Mouse (Mus musculus) hindbrain, embryonic 14.5 days (tissue): ENCODE results near the gene Chst10. TPM values are rescaled to one million over a fixed set of nuclear protein-coding genes. Genes with fewer than 3 reads are reported as not detected.

ENCODE experiments used
- ATAC-seq: fragments of 200-750 bp; cut with Nextera tagmentation; 2 replicates; pipeline ENCODE4 v1.8.0; 2017; ENCODE audit warnings: moderate number of reproducible peaks, mild to moderate bottlenecking, moderate TSS enrichment, moderate library complexity; ENCODE audit not compliant: low FRiP score
- DNase-seq: peaks from one replicate; pipeline ENCODE4 v3.0.0-alpha.2; 2015; ENCODE audit warnings: low spot score
- H3K27ac ChIP-seq: fragments of 300-500 bp; sonication (generic); 2 replicates; pipeline ENCODE4 v1.5.1; 2014; ENCODE audit warnings: mild to moderate bottlenecking, moderate library complexity
- H3K27me3 ChIP-seq: fragments of 300-500 bp; sonication (generic); 2 replicates; pipeline ENCODE4 v1.6.1; 2014; ENCODE audit warnings: mild to moderate bottlenecking, low read length, mixed read lengths; ENCODE audit not compliant: control insufficient read depth, insufficient read depth
- H3K36me3 ChIP-seq: fragments of 300-500 bp; sonication (generic); replicated peaks from 2 replicates; pipeline ENCODE4 v1.6.1; 2014; ENCODE audit not compliant: control insufficient read depth, insufficient read depth
- H3K4me1 ChIP-seq: fragments of 300-500 bp; sonication (generic); replicated peaks from 2 replicates; pipeline ENCODE4 v1.6.1; 2014; ENCODE audit warnings: antibody characterized with exemption, low read length, mixed read lengths; ENCODE audit not compliant: control insufficient read depth, insufficient read depth
- H3K4me2 ChIP-seq: fragments of 300-500 bp; sonication (generic); replicated peaks from 2 replicates; pipeline ENCODE4 v1.6.1; 2014; ENCODE audit warnings: mild to moderate bottlenecking, moderate library complexity
- H3K4me3 ChIP-seq: fragments of 300-500 bp; sonication (generic); replicated peaks from 2 replicates; pipeline ENCODE4 v1.5.1; 2014; ENCODE audit warnings: mild to moderate bottlenecking, low read length
- H3K9ac ChIP-seq: fragments of 300-500 bp; sonication (generic); 2 replicates; pipeline ENCODE4 v1.6.1; 2014
- H3K9me3 ChIP-seq: fragments of 300-500 bp; sonication (generic); 2 replicates; pipeline ENCODE4 v1.6.1; 2016; ENCODE audit warnings: low read length; ENCODE audit not compliant: control insufficient read depth
- WGBS: fragments of 180-500 bp; shearing (Covaris S2); extraction: QIAGEN DNeasy Blood & Tissue Kit; methylation state at CpG from one replicate; pipeline ENCODE4 v1.1.7; 2014; 5-methylcytosine and 5-hydroxymethylcytosine counted together
- polyA plus RNA-seq: library from polyadenylated mRNA; unstranded; fragments of >200 nt; fragmentation: Nextera tagmentation; extraction: Ambion mirVana; gene quantifications from 2 replicates; pipeline ENCODE4 v1.2.1, GENCODE M21; 2014

The Chst10 gene
- polyA plus RNA-seq, 1 experiment from 2014 or later: 63.1 TPM

GRCm38 (mm10) chr1:38835568-38836476 is 62.1 kb downstream of the Chst10 start:
- DNase-seq: peak; percentile 44
- Histone ChIP-seq H3K4me2 (peak overlapping the region; percentile 97), H3K9ac (peak overlapping the region; percentile 95), H3K9me3 (no peaks in the 10 kb centered on the region), H3K27me3 (0 out of 2 replicates have a peak, but pooled peaks cover 5% of the 10 kb centered on the region), H3K36me3 (peaks cover 9% of the 10 kb centered on the region), H3K27ac (peak overlapping the region; percentile 98), H3K4me3 (peak overlapping the region; percentile 84), H3K4me1 (peaks cover 10% of the 10 kb centered on the region; the same call in 1 of the 2 replicates)
- WGBS: 1% methylated on average over 83 of the region's 103 CpGs
- peak; percentile 70 for ATAC-seq

DNA sequence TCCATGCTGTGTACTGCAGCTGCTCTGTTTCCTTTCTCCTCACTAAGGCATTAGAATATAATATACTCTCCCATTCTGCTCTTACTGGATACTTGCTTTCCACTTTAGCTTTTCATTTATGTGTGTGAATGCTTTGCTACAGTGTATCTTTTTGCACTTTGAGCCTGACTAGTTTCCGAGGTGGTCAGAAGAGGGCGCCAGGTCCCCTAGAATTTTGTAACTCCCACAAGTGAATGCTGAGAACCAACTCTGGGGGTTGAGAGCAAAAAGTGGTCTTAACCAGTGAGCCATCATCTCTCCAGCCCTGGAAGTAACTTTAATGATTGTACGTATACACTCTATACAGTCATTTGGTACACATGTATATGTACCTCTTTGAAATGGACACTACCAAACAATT is 63.1 kb downstream of the Chst10 start:
- 0 out of 2 replicates have a peak, but pooled peaks cover 5% of the 10 kb centered on the region for H3K27me3 ChIP-seq
- H3K9ac ChIP-seq: peak overlapping the region; percentile 95; the same call in 1 of the 2 replicates

GRCm38 (mm10) chr1:38824926-38825325 is 73.0 kb downstream of the Chst10 start:
- Histone ChIP-seq H3K27me3 (no peaks in the 10 kb centered on the region), H3K27ac (no peak overlapping the region), H3K4me3 (no peak overlapping the region), H3K4me1 (peaks cover 8% of the 10 kb centered on the region; the same call in 1 of the 2 replicates), H3K36me3 (peaks cover 21% of the 10 kb centered on the region), H3K9ac (no peak overlapping the region), H3K9me3 (no peaks in the 10 kb centered on the region), H3K4me2 (no peak overlapping the region)
- no peak; the same call in 1 of the 2 replicates for ATAC-seq
- no peak for DNase-seq
- 79% methylated on average over 2 of the region's 2 CpGs for WGBS

More for the DNA sequence above, 63.1 kb downstream of the Chst10 start:
- Histone ChIP-seq H3K4me1 (peaks cover 10% of the 10 kb centered on the region; the same call in 1 of the 2 replicates), H3K4me2 (peak overlapping the region; percentile 97), H3K9me3 (no peaks in the 10 kb centered on the region), H3K27ac (no peak overlapping the region), H3K4me3 (peak overlapping the region; percentile 84), H3K36me3 (peaks cover 9% of the 10 kb centered on the region)
- no peak for ATAC-seq
- peak; percentile 55 for DNase-seq
- WGBS: 28% methylated on average over 3 of the region's 3 CpGs

GRCm38 (mm10) chr1:38823851-38824250 is 74.1 kb downstream of the Chst10 start:
- Histone ChIP-seq H3K9ac (no peak overlapping the region), H3K36me3 (peaks cover 20% of the 10 kb centered on the region), H3K27me3 (no peaks in the 10 kb centered on the region), H3K27ac (no peak overlapping the region), H3K9me3 (no peaks in the 10 kb centered on the region), H3K4me3 (no peak overlapping the region), H3K4me2 (no peak overlapping the region), H3K4me1 (peaks cover 8% of the 10 kb centered on the region; the same call in 1 of the 2 replicates)
- DNase-seq: no peak
- WGBS: 83% methylated on average over 2 of the region's 2 CpGs
- no peak for ATAC-seq

DNA sequence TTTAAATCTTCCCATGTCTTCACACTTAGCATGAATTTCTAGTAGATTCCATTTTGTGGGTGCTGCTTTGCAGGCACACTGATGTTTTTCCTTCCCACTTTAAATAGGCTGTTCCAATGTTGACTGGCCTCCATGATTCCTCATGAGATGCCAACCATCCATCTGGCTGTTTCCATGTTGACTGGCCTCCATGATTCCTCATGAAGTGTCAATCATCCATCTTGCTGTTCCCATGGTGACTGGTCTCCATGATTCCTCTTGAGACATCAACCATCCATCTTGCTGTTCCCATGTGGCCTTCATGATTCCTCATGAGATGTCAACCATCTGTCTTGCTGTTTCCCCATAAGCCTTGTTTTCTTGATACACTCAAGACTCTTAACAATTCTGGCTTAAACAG is 78.3 kb downstream of the Chst10 start:
- no peak overlapping the region for H3K27ac ChIP-seq
- no peak for ATAC-seq

DNA sequence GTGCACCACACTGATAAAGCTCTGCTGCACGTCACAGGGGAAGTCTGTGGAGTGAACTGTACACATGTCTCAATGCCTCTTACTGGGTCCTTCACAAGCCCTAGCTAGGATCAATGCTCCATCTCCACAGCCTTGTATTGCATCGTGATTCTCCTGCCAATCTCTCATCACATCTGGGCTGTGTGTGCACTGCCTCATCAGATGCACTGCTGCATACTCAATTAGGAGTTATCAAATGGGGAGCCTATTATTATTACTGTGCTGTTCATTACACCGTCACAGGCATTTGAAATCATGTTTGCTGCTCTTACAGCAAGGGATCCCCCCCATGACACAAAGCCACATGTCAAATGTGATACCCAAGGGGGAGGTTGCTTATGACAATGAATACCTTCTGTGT is 80.3 kb downstream of the Chst10 start:
- H3K4me3 ChIP-seq: no peak overlapping the region
- DNase-seq (no peak), ATAC-seq (no peak)
- H3K27me3 ChIP-seq: no peaks in the 10 kb centered on the region
- 59% methylated on average over 3 of the region's 3 CpGs for WGBS
- H3K9me3 ChIP-seq: no peaks in the 10 kb centered on the region
- 0 out of 2 replicates have a peak overlapping the region, but pooled peaks have one; percentile 26 for H3K27ac ChIP-seq
- H3K4me1 ChIP-seq: peaks cover 18% of the 10 kb centered on the region; the same call in 1 of the 2 replicates
- no peak overlapping the region for H3K9ac ChIP-seq
- peaks cover 53% of the 10 kb centered on the region for H3K36me3 ChIP-seq
- no peak overlapping the region for H3K4me2 ChIP-seq

More for the DNA sequence above, 78.3 kb downstream of the Chst10 start:
- no peak overlapping the region for H3K9ac ChIP-seq
- H3K4me3 ChIP-seq: no peak overlapping the region
- no peak overlapping the region for H3K4me2 ChIP-seq
- no peak for DNase-seq
- peaks cover 18% of the 10 kb centered on the region; the same call in 1 of the 2 replicates for H3K4me1 ChIP-seq
- H3K36me3 ChIP-seq: peaks cover 44% of the 10 kb centered on the region
- H3K9me3 ChIP-seq: no peaks in the 10 kb centered on the region
- no peaks in the 10 kb centered on the region for H3K27me3 ChIP-seq

DNA sequence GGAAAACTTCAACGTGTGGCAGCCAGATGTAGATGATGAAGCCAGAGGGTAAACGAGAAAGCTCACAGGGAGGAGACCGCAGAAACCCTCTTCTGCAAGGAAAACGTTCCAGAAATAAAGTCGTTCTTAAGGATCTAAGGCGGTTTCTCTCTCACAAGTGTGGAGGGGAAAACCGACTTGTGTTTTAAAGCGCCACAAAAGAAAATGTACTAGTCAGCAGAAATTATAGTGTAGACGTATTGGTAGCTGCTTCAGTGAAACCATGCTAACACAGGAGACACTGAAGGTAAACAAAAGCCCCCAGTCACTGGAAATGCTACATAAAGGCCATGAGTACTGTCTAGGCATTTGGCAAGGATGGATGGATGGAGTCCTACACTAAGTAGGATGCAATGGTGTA is 80.7 kb downstream of the Chst10 start:
- Histone ChIP-seq H3K4me1 (peaks cover 16% of the 10 kb centered on the region; the same call in 1 of the 2 replicates), H3K9ac (no peak overlapping the region), H3K9me3 (no peaks in the 10 kb centered on the region), H3K36me3 (peaks cover 56% of the 10 kb centered on the region), H3K4me2 (no peak overlapping the region), H3K4me3 (no peak overlapping the region), H3K27ac (0 out of 2 replicates have a peak overlapping the region, but pooled peaks have one; percentile 26), H3K27me3 (no peaks in the 10 kb centered on the region)
- no peak for DNase-seq
- WGBS: 73% methylated on average over 9 of the region's 9 CpGs
- ATAC-seq: no peak

GRCm38 (mm10) chr1:38816306-38816705 is 81.7 kb downstream of the Chst10 start:
- Histone ChIP-seq H3K4me2 (no peak overlapping the region), H3K4me1 (0 out of 2 replicates have a peak, but pooled peaks cover 10% of the 10 kb centered on the region), H3K9me3 (no peaks in the 10 kb centered on the region), H3K9ac (0 out of 2 replicates have a peak overlapping the region, but pooled peaks have one; percentile 9), H3K27me3 (no peaks in the 10 kb centered on the region), H3K4me3 (no peak overlapping the region), H3K27ac (peak overlapping the region; percentile 53), H3K36me3 (peaks cover 65% of the 10 kb centered on the region)
- 52% methylated on average over 4 of the region's 4 CpGs for WGBS
- DNase-seq (no peak), ATAC-seq (no peak)
